Mouse (Mus musculus) kidney, postnatal 0 days (tissue): ENCODE measurements around the gene Pola1. TPM values are rescaled to one million over a fixed set of nuclear protein-coding genes. Genes with fewer than 3 reads are reported as not detected.

Source experiments
- ATAC-seq: fragments of 200-750 bp; cut with Nextera tagmentation; replicated peaks from 2 replicates; pipeline ENCODE4 v1.8.0; 2017; ENCODE audit warnings: low read depth, moderate number of reproducible peaks, moderate TSS enrichment, moderate library complexity; ENCODE audit not compliant: low FRiP score
- DNase-seq: peaks from one replicate; pipeline ENCODE4 v3.0.0-alpha.2; 2016; ENCODE audit warnings: low spot score
- H3K27ac ChIP-seq: fragments of 300-500 bp; sonication (generic); 2 replicates; pipeline ENCODE4 v1.5.1; 2014; ENCODE audit warnings: mild to moderate bottlenecking
- H3K27me3 ChIP-seq: fragments of 300-500 bp; sonication (generic); 2 replicates; pipeline ENCODE4 v1.6.1; 2014; ENCODE audit warnings: low read length, mixed read lengths; ENCODE audit not compliant: insufficient read depth
- H3K36me3 ChIP-seq: fragments of 300-500 bp; sonication (generic); 2 replicates; pipeline ENCODE4 v1.6.1; 2014; ENCODE audit warnings: low read length, mixed read lengths; ENCODE audit not compliant: insufficient read depth
- H3K4me1 ChIP-seq: fragments of 300-500 bp; sonication (generic); replicated peaks from 2 replicates; pipeline ENCODE4 v1.6.1; 2014; ENCODE audit warnings: antibody characterized with exemption, low read length, mixed read lengths; ENCODE audit not compliant: insufficient read depth
- H3K4me2 ChIP-seq: fragments of 300-500 bp; sonication (generic); 2 replicates; pipeline ENCODE4 v1.6.1; 2014; ENCODE audit warnings: mild to moderate bottlenecking, low read length, moderate library complexity, mixed read lengths
- H3K4me3 ChIP-seq: fragments of 300-500 bp; sonication (generic); replicated peaks from 2 replicates; pipeline ENCODE4 v1.5.1; 2014; ENCODE audit warnings: low read depth, low read length
- H3K9ac ChIP-seq: fragments of 300-500 bp; sonication (generic); 2 replicates; pipeline ENCODE4 v1.6.1; 2014; ENCODE audit warnings: low read depth, low read length
- H3K9me3 ChIP-seq: fragments of 300-500 bp; sonication (generic); replicated peaks from 2 replicates; pipeline ENCODE4 v1.6.1; 2016; ENCODE audit warnings: low read length, inconsistent platforms, mixed read lengths
- CTCF ChIP-seq: IDR thresholded peaks from 2 replicates; pipeline ENCODE4 v1.5.1; 2016; ENCODE audit warnings: antibody characterized with exemption, low read depth, mild to moderate bottlenecking, moderate library complexity
- WGBS: fragments of 180-500 bp; shearing (Covaris S2); extraction: QIAGEN DNeasy Blood & Tissue Kit; methylation state at CpG from one replicate; pipeline ENCODE4 v1.1.7; 2014; 5-methylcytosine and 5-hydroxymethylcytosine counted together
- polyA plus RNA-seq: library from polyadenylated mRNA; unstranded; fragments of >200 nt; fragmentation: Nextera tagmentation; extraction: Ambion mirVana; gene quantifications from 2 replicates; pipeline ENCODE4 v1.2.1, GENCODE M21; 2015

Gene Pola1
- polyA plus RNA-seq, 1 experiment from 2014 or later = 7.8 TPM

DNA sequence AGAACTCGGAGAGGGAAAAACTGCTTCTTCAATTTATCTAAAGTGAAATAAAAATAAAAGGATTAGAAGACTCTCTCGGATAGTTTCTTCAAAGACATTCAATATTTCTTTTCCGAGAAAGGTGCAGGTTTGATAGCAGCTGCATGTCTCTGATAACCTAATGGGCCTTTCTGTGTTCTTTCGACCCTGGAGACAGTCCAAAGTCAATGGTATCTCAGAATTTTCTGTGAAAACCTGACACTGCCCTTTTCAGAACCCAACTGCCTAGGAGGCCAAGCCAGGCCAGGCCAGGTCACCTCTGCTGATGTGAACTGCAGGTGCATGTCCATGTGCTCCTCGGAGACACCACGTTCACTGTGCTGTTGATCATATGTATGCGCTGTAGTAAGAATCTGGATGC, 326.2 kb downstream of the Pola1 start:
- 87% methylated on average over 7 of the region's 7 CpGs for WGBS
- ATAC-seq = no peak

DNA sequence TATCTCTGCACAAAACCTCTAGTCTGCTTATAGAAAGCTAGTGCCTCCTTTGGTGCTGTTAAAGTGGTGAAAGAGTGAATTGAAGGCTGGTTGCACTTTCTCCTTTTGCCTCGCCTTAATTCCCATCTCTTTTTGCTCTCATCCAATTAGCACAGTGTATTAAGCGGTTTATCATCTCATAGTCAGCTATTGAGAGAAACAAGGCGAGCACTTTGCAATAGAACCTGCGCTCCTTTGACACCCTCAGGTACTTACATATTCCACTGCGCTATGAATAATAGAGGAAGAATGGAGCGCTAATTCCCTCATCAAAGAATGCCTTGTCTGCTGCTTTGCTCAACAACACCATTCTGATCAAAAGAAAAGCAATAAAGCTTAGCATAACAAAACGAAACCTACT, 330.2 kb downstream of the Pola1 start:
- Histone ChIP-seq H3K9me3 (no peaks in the 10 kb centered on the region), H3K27me3 (peaks cover 32% of the 10 kb centered on the region), H3K36me3 (no peaks in the 10 kb centered on the region), H3K4me1 (no peaks in the 10 kb centered on the region), H3K27ac (no peak overlapping the region), H3K9ac (no peak overlapping the region), H3K4me2 (no peak overlapping the region), H3K4me3 (no peak overlapping the region)
- no peak for ATAC-seq
- no peak for DNase-seq
- 15% methylated on average over 7 of the region's 7 CpGs for WGBS
- TF ChIP-seq CTCF = no peak

More for the DNA sequence above, 326.2 kb downstream of the Pola1 start:
- H3K4me1 ChIP-seq = no peaks in the 10 kb centered on the region
- H3K9me3 ChIP-seq = no peaks in the 10 kb centered on the region
- no peak overlapping the region for H3K4me2 ChIP-seq
- peaks cover 8% of the 10 kb centered on the region for H3K27me3 ChIP-seq
- no peak overlapping the region for H3K27ac ChIP-seq
- H3K9ac ChIP-seq = no peak overlapping the region
- no peak overlapping the region for H3K4me3 ChIP-seq
- no peaks in the 10 kb centered on the region for H3K36me3 ChIP-seq
- DNase-seq = no peak
- TF ChIP-seq CTCF = no peak

DNA sequence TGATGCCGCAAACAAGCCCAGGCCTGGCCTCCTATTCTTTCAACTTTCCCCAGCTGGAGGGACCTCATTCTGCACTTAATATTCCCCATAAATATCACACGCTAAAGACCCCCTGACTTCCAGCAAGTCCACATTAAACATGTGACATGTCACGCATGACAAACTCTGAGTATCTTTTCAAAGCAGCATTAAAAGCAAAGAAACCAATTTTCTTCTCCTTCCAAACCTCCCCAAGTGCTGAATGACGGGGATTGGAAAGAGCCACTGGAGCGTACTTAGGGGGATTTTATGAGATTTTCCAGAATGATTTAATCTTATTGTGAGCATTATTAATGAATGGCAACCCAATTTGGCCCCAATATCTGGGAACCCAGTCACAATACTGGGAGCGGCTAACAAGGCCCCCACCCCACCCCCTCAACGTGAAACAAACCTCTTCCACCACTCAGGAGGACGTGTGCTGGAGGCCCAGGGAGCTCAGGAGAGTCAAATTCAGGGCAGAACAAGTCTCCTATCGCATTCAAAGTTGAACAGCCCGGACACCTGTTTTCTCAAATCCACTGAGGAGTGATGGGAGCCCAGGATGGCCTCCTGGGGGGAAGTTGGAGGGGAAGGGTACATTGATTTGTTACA, 331.7 kb downstream of the Pola1 start:
- WGBS = 29% methylated on average over 10 of the region's 10 CpGs
- Histone ChIP-seq H3K36me3 (no peaks in the 10 kb centered on the region), H3K4me2 (no peak overlapping the region), H3K27ac (no peak overlapping the region), H3K9me3 (no peaks in the 10 kb centered on the region), H3K4me1 (no peaks in the 10 kb centered on the region), H3K27me3 (peaks cover 35% of the 10 kb centered on the region), H3K4me3 (no peak overlapping the region), H3K9ac (no peak overlapping the region)
- TF ChIP-seq CTCF = no peak
- DNase-seq (no peak), ATAC-seq (no peak)

DNA sequence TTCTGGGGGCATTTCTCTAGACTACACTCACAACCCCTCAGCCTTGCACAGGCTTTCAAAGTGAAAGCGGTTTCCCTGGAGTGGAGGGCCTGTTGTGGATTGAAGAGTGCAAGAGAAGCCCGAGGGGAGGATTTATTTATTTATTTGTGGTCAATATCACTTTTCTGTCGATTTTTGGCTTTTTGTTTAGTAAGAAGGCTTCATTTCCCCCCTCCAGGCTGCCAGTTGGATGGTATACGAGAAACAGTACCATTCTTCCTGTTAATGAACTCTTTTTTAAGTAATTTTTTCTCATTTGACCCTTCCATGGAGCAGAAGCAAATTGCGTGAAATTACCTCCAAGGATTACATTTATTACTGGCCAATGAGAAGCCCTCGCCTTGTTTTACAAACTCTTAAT, 332.2 kb downstream of the Pola1 start:
- no peaks in the 10 kb centered on the region for H3K4me1 ChIP-seq
- H3K27ac ChIP-seq = no peak overlapping the region
- H3K9me3 ChIP-seq = no peaks in the 10 kb centered on the region
- no peak for ATAC-seq
- no peak overlapping the region for H3K4me3 ChIP-seq
- no peak overlapping the region for H3K9ac ChIP-seq
- no peak overlapping the region for H3K4me2 ChIP-seq
- no peak for TF ChIP-seq CTCF
- peaks cover 39% of the 10 kb centered on the region for H3K27me3 ChIP-seq
- 30% methylated on average over 6 of the region's 6 CpGs for WGBS
- no peak for DNase-seq
- no peaks in the 10 kb centered on the region for H3K36me3 ChIP-seq

DNA sequence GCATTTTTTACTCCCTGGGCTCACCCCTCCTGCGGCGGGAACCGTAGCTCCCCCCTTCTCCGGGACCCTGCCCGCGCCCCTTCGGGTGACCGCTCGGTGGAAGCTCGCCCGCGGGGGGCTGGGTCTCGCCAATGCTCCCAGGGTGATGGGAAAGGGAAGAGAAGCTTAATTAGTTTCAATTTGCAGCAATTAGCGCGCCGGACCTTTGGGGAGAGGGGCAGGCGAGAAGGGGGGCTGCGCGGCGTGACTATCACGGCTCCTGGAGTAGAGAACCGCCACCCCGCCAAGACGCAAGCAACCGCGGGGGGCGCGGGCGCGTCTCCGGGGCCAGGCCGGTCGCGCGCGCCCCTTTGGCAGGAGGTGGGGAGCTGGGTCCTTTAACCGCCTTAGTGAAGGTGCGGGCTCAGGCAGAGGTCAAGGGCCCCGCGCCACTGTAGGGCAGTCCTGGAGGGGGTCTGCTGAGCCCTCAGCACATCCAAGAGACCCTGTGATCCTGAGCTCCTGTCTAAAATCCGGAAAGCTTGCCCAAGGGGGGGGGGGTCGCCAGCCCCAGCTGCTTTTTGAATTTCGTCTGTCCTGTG, 332.8 kb downstream of the Pola1 start:
- TF ChIP-seq CTCF = no peak
- Histone ChIP-seq H3K4me1 (no peaks in the 10 kb centered on the region), H3K4me2 (peak overlapping the region; percentile 51), H3K27ac (no peak overlapping the region), H3K9ac (no peak overlapping the region), H3K4me3 (peak overlapping the region; percentile 35), H3K36me3 (no peaks in the 10 kb centered on the region), H3K9me3 (no peaks in the 10 kb centered on the region), H3K27me3 (peaks cover 45% of the 10 kb centered on the region)
- no peak for ATAC-seq
- DNase-seq = no peak
- WGBS = 24% methylated on average over 41 of the region's 43 CpGs

DNA sequence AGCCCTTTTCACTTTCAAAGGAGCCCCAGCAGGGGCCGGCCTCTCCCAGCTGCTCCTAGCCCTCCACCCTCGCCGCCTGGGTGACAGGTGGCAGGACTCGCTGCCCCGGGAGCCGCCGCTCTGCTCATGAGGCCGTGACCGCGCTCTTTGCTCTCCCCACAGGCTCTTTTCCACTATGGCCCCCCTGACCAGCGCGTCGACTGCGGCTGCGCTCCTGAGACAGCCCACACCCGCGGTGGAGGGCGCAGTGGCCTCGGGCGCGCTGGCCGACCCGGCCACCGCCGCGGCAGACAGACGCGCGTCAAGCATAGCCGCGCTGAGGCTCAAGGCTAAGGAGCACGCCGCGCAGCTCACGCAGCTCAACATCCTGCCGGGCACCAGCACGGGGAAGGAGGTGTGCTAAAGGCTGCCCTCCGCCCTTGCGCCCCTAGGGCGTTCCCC, 334.9 kb downstream of the Pola1 start:
- no peak for TF ChIP-seq CTCF
- H3K27me3 ChIP-seq = peaks cover 63% of the 10 kb centered on the region
- peak overlapping the region; percentile 52 for H3K4me2 ChIP-seq
- no peaks in the 10 kb centered on the region for H3K9me3 ChIP-seq
- ATAC-seq (peak; percentile 49; the same call in 1 of the 2 replicates), DNase-seq (no peak)
- H3K9ac ChIP-seq = no peak overlapping the region
- WGBS = 18% methylated on average over 40 of the region's 40 CpGs
- no peaks in the 10 kb centered on the region for H3K4me1 ChIP-seq
- H3K36me3 ChIP-seq = no peaks in the 10 kb centered on the region
- peak overlapping the region; percentile 24 for H3K4me3 ChIP-seq
- H3K27ac ChIP-seq = no peak overlapping the region
